8 mouse cellular contexts compared by ENCODE assay signal in the genomic region with DNA sequence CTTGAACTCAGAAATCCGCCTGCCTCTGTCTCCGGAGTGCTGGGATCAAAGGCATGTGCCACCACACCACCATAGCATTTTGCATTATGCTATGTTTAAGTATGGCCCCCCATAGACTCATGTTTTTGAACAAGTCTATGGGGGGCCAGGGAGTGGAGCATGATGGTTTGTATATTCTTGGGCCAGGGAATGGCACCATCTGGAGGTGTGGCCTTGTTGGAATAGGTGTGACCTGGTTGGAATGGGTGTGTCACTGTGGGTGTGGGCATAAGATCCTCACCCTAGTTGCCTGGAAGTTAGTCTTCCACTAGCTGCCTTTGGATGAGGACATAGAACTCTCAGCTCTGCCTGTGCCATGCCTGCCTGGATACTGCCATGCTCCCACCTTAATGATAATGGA. TPM values are rescaled to one million over a fixed set of nuclear protein-coding genes. Genes with fewer than 3 reads are reported as not detected.
DNase-seq lines count a peak whose midpoint lies in the region; ATAC-seq and TF ChIP-seq lines count a peak whose summit lies in the region.
"Not testable (repeated sequence)": the region's sequence is repeated elsewhere in the genome, so short reads cannot be mapped to it uniquely, and the experiment has no call there.

A gene (plus strand): TSS at position 301 of the 400 bp plus-strand sequence.

- ATAC-seq in common myeloid progenitor, adult 5-6 weeks (replicated peaks; ENCODE audit: low read depth, poor library complexity, severe bottlenecking); heart, postnatal 0 days (ENCODE audit: insufficient read depth, low read depth); neutrophil, adult 5-6 weeks (ENCODE audit: extremely low read depth, insufficient number of reproducible peaks, low FRiP score, poor library complexity, severe bottlenecking): not testable (repeated sequence)

- DNase-seq in gastrocnemius, adult 2 months; heart, postnatal 0 days (ENCODE audit: low spot score); kidney, adult 2 months; left cerebral cortex, postnatal 4 days: not testable (repeated sequence)

- H3K9me3 ChIP-seq in ES-Bruce4 (replicated peaks; ENCODE audit: control insufficient read depth, insufficient read depth, low read length, poor library complexity, severe bottlenecking); heart, postnatal 0 days (replicated peaks; ENCODE audit: control insufficient read depth, low read length): not testable (repeated sequence)

- TF ChIP-seq POLR2A in ES-Bruce4 (IDR thresholded peaks at IDR 0.05; ENCODE audit: insufficient read depth, low read length); kidney, adult 2 months (IDR thresholded peaks at IDR 0.05; ENCODE audit: low read depth, low read length): not testable (repeated sequence)

- not testable (repeated sequence) for TF ChIP-seq EP300 in ES-Bruce4 (IDR thresholded peaks at IDR 0.05; ENCODE audit: insufficient read depth, low read depth, low read length); heart, postnatal 0 days (IDR thresholded peaks at IDR 0.05; ENCODE audit: low read depth)

- H3K4me1 ChIP-seq in ES-Bruce4 (ENCODE audit: control insufficient read depth, insufficient read depth, low read length); heart, postnatal 0 days (ENCODE audit: control insufficient read depth, insufficient read depth); kidney, adult 2 months (ENCODE audit: control insufficient read depth, insufficient read depth, low read length): not testable (repeated sequence)

- H3K27me3 ChIP-seq in ES-Bruce4 (ENCODE audit: control insufficient read depth, insufficient read depth, low read length, poor library complexity, severe bottlenecking); heart, postnatal 0 days (ENCODE audit: control insufficient read depth, insufficient read depth, low read length); kidney, adult 2 months (replicated peaks; ENCODE audit: control insufficient read depth, insufficient read depth, low read length): not testable (repeated sequence)

- peak within 1 kb of the TSS; percentile 57 for H3K4me3 ChIP-seq in ES-Bruce4 (ENCODE audit: low read depth, low read length)
- H3K4me3 ChIP-seq in gastrocnemius, adult 2 months = peak within 1 kb of the TSS; percentile 95
- peak within 1 kb of the TSS; percentile 81 for H3K4me3 ChIP-seq in heart, postnatal 0 days (ENCODE audit: low read depth, low read length)
- peak within 1 kb of the TSS; percentile 45 for H3K4me3 ChIP-seq in kidney, adult 2 months (ENCODE audit: insufficient read depth, low read depth, low read length)
- not testable (repeated sequence) for H3K4me3 ChIP-seq in macrophage (ENCODE audit: inconsistent target)

- peak within 1 kb of the TSS; percentile 35; the same call in 1 of the 2 replicates for H3K27ac ChIP-seq in ES-Bruce4 (ENCODE audit: insufficient read depth, low read length)
- peak within 1 kb of the TSS; percentile 96 for H3K27ac ChIP-seq in gastrocnemius, adult 2 months
- peak within 1 kb of the TSS; percentile 97 for H3K27ac ChIP-seq in heart, postnatal 0 days (ENCODE audit: low read depth)
- H3K27ac ChIP-seq in kidney, adult 2 months (ENCODE audit: insufficient read depth, low read depth, low read length) = peak within 1 kb of the TSS; percentile 61
- H3K27ac ChIP-seq in macrophage = not testable (repeated sequence)

- H3K79me2 ChIP-seq in macrophage (ENCODE audit: inconsistent target) = peaks cover 22% of the 10 kb centered on the region

- peak within 1 kb of the TSS; percentile 91 for H3K4me2 ChIP-seq in heart, postnatal 0 days (ENCODE audit: low read depth, low read length)

- 88% methylated on average over 2 of the region's 2 CpGs for WGBS in heart, postnatal 0 days
- 98% methylated on average over 2 of the region's 2 CpGs for WGBS in kidney, adult 2 months
- 100% methylated on average over 2 of the region's 2 CpGs for WGBS in macrophage (ENCODE audit: missing documents)

- H3K9ac ChIP-seq in ES-Bruce4 (ENCODE audit: low read depth, poor library complexity, severe bottlenecking) = peak within 1 kb of the TSS; percentile 34
- peak within 1 kb of the TSS; percentile 83 for H3K9ac ChIP-seq in heart, postnatal 0 days (replicated peaks; ENCODE audit: low read depth, low read length)

- TF ChIP-seq CTCF in ES-Bruce4 (IDR thresholded peaks at IDR 0.05; ENCODE audit: low read depth, low read length); gastrocnemius, adult 2 months (IDR thresholded peaks at IDR 0.05); heart, postnatal 0 days (IDR thresholded peaks at IDR 0.05; ENCODE audit: low read depth); kidney, adult 2 months (conservative IDR thresholded peaks at IDR 0.05; ENCODE audit: insufficient read depth, insufficient read length, low read depth, low read length): not testable (repeated sequence)

- intact Hi-C loops in gastrocnemius, adult 2 months (cut with DNase I); left cerebral cortex, postnatal 4 days (cut with DNase I): not testable (repeated sequence)

- H3K36me3 ChIP-seq in ES-Bruce4 (ENCODE audit: control insufficient read depth, insufficient read depth, low read length, poor library complexity, severe bottlenecking); kidney, adult 2 months (ENCODE audit: control insufficient read depth, insufficient read depth, low read length); macrophage (ENCODE audit: inconsistent target): not testable (repeated sequence)
- H3K36me3 ChIP-seq in heart, postnatal 0 days (replicated peaks; ENCODE audit: control insufficient read depth, insufficient read depth, low read length) = peaks cover 13% of the 10 kb centered on the region; the same call in 1 of the 2 replicates

RNA-seq across cellular contexts. Expression of the gene that starts here (rescaled TPM):
- polyA plus RNA-seq in ES-Bruce4 (2011; ENCODE audit: insufficient read depth, insufficient read length, low read depth, missing spikeins) (97.3 and 98.5 TPM in 2 replicates), macrophage (2018) (43.6 to 99.3 TPM (median 89.5 TPM) in 3 replicates)
- total RNA-seq in common myeloid progenitor, adult 5-6 weeks (2017) = 77.1 and 80.1 TPM in 2 replicates
- 100 to 1,000 TPM; 383 to 534 TPM for total RNA-seq in gastrocnemius, adult 2 months (2021)
- total RNA-seq in heart, postnatal 0 days (2014; rRNA removed; ENCODE audit: low replicate concordance) = 925 and 977 TPM in 2 replicates
- polyA plus RNA-seq in heart, postnatal 0 days (2015; fragmentation: Nextera tagmentation; extraction: Ambion mirVana) = 951 and 954 TPM in 2 replicates
- 731 and 1,146 TPM in 2 replicates for polyA plus RNA-seq in kidney, adult 2 months (2012; rRNA removed)
- 100 to 1,000 TPM; 158 TPM for total RNA-seq in left cerebral cortex, postnatal 4 days (2021)
- total RNA-seq in macrophage (2018; cell fraction: chromatin; rRNA removed) = 1,000 to 10,000 TPM in 18 of 26 experiments, 100 to 1,000 TPM in 6, 10 to 100 TPM in 2; 79.0 to 4,432 (median 1,479) TPM
- 1,000 to 10,000 TPM in 1 of 26 experiments, 100 to 1,000 TPM in 20, 10 to 100 TPM in 5; 61.1 to 1,206 (median 571) TPM for total RNA-seq in macrophage (2018; cell fraction: cytosol; rRNA removed)
- 1,000 to 10,000 TPM in 9 of 26 experiments, 100 to 1,000 TPM in 15, 10 to 100 TPM in 2; 39.7 to 1,763 (median 855) TPM for total RNA-seq in macrophage (2018; cell fraction: nucleus; rRNA removed)
- total RNA-seq in neutrophil, adult 5-6 weeks (2017) = 27.9 and 28.4 TPM in 2 replicates
